Mouse (Mus musculus) intestine, embryonic 16.5 days (tissue): ENCODE measurements around the gene Tbl2. TPM values are rescaled to one million over a fixed set of nuclear protein-coding genes. Genes with fewer than 3 reads are reported as not detected.

ENCODE experiments used
- ATAC-seq: fragments of 200-750 bp; cut with Nextera tagmentation; 2 replicates; pipeline ENCODE4 v1.8.0; 2017; ENCODE audit warnings: moderate TSS enrichment, moderate library complexity
- H3K27ac ChIP-seq: fragments of 300-500 bp; sonication (generic); 2 replicates; pipeline ENCODE4 v1.5.1; 2014; ENCODE audit warnings: mild to moderate bottlenecking, low read length
- H3K27me3 ChIP-seq: fragments of 300-500 bp; sonication (generic); replicated peaks from 2 replicates; pipeline ENCODE4 v1.6.1; 2014; ENCODE audit warnings: low read length, control low read depth, mixed read lengths; ENCODE audit not compliant: control insufficient read depth, insufficient read depth
- H3K36me3 ChIP-seq: fragments of 300-500 bp; sonication (generic); 2 replicates; pipeline ENCODE4 v1.6.1; 2014; ENCODE audit warnings: low read length, control low read depth; ENCODE audit not compliant: control insufficient read depth, insufficient read depth
- H3K4me1 ChIP-seq: fragments of 300-500 bp; sonication (generic); 2 replicates; pipeline ENCODE4 v1.6.1; 2014; ENCODE audit warnings: low read length, control low read depth, mixed read lengths; ENCODE audit not compliant: control insufficient read depth, insufficient read depth
- H3K4me2 ChIP-seq: fragments of 300-500 bp; sonication (generic); 2 replicates; pipeline ENCODE4 v1.6.1; 2014; ENCODE audit warnings: low read depth, low read length, control low read depth
- H3K4me3 ChIP-seq: fragments of 300-500 bp; sonication (generic); 2 replicates; pipeline ENCODE4 v1.5.1; 2014; ENCODE audit warnings: mild to moderate bottlenecking, low read length
- H3K9ac ChIP-seq: fragments of 300-500 bp; sonication (generic); 2 replicates; pipeline ENCODE4 v1.6.1; 2014; ENCODE audit warnings: low read depth, low read length
- H3K9me3 ChIP-seq: fragments of 300-500 bp; sonication (generic); 2 replicates; pipeline ENCODE4 v1.6.1; 2016; ENCODE audit warnings: low read length, control low read depth; ENCODE audit not compliant: control insufficient read depth
- WGBS: fragments of 180-500 bp; shearing (Covaris S2); extraction: QIAGEN DNeasy Blood & Tissue Kit; methylation state at CpG from one replicate; pipeline ENCODE4 v1.1.7; 2014; 5-methylcytosine and 5-hydroxymethylcytosine counted together
- polyA plus RNA-seq: library from polyadenylated mRNA; unstranded; fragments of >200 nt; fragmentation: Nextera tagmentation; extraction: Ambion mirVana; gene quantifications from 2 replicates; pipeline ENCODE4 v1.2.1, GENCODE M21; 2015

Tbl2 gene
- polyA plus RNA-seq, 1 experiment from 2014 or later: 27.4 TPM

GRCm38 (mm10) chr5:135178996-135179395 lies 29.5 kb downstream of the Tbl2 start:
- Histone ChIP-seq H3K4me3 (no peak overlapping the region), H3K9me3 (no peaks in the 10 kb centered on the region), H3K36me3 (peaks cover 22% of the 10 kb centered on the region)

DNA sequence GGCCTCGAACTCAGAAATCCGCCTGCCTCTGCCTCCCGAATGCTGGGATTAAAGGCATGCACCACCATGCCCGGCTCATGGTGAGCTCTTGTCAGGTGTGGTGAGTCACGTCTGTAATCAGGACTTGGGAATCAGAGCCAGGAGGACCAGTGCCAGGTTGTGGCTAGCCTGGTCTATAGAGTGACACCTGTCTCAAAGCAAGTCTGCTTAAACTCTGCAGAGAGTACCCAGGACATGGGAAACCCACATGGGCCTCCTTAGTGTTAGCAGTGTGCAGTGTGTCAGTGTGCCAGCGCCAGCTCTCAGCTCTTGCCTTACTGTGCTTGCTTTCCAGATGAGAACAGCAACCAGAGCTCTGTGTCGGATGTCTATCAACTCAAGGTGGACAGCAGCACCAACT lies 30.2 kb downstream of the Tbl2 start:
- ATAC-seq: no peak
- 91% methylated on average over 6 of the region's 7 CpGs for WGBS
- no peak overlapping the region for H3K9ac ChIP-seq
- H3K4me3 ChIP-seq: no peak overlapping the region
- no peaks in the 10 kb centered on the region for H3K9me3 ChIP-seq
- peaks cover 22% of the 10 kb centered on the region for H3K36me3 ChIP-seq
- peaks cover 6% of the 10 kb centered on the region; the same call in 1 of the 2 replicates for H3K4me1 ChIP-seq
- H3K4me2 ChIP-seq: no peak overlapping the region
- no peaks in the 10 kb centered on the region for H3K27me3 ChIP-seq
- no peak overlapping the region for H3K27ac ChIP-seq

More at GRCm38 (mm10) chr5:135178996-135179395, 29.5 kb downstream of the Tbl2 start:
- Histone ChIP-seq H3K9ac (no peak overlapping the region), H3K27ac (no peak overlapping the region), H3K4me2 (no peak overlapping the region), H3K27me3 (no peaks in the 10 kb centered on the region), H3K4me1 (peaks cover 6% of the 10 kb centered on the region; the same call in 1 of the 2 replicates)
- 87% methylated on average over 4 of the region's 4 CpGs for WGBS
- ATAC-seq: no peak

DNA sequence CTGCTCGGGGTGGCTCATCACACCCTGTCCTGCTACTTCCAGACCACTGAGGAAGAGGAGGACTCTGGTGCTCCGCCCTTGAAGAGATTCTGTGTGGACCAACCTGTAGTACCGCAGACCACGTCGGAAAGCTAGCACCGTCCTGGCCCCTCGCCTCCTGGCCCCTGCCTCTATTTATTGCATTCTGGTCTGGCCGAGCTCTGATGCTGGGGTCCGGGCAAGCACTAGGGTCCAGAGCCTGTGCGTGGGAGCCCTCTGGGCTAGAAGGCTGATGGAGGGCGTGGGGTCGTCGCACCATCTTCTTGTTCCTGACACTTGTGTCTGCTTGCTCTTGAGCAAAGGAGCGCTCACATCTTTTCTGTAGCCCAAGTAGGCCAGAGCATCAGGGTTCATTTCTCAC lies 31.3 kb downstream of the Tbl2 start:
- Histone ChIP-seq H3K4me3 (no peak overlapping the region), H3K27ac (no peak overlapping the region), H3K27me3 (no peaks in the 10 kb centered on the region), H3K9me3 (no peaks in the 10 kb centered on the region), H3K9ac (no peak overlapping the region), H3K4me1 (peaks cover 6% of the 10 kb centered on the region; the same call in 1 of the 2 replicates), H3K4me2 (no peak overlapping the region), H3K36me3 (peaks cover 22% of the 10 kb centered on the region)
- 92% methylated on average over 14 of the region's 14 CpGs for WGBS
- ATAC-seq: no peak

GRCm38 (mm10) chr5:135181776-135182175 lies 32.3 kb downstream of the Tbl2 start:
- Histone ChIP-seq H3K4me3 (no peak overlapping the region), H3K4me1 (peaks cover 6% of the 10 kb centered on the region; the same call in 1 of the 2 replicates), H3K4me2 (no peak overlapping the region), H3K27ac (no peak overlapping the region), H3K27me3 (no peaks in the 10 kb centered on the region), H3K9me3 (no peaks in the 10 kb centered on the region), H3K36me3 (peaks cover 22% of the 10 kb centered on the region), H3K9ac (no peak overlapping the region)
- no peak for ATAC-seq
- WGBS: 83% methylated on average over 6 of the region's 6 CpGs

DNA sequence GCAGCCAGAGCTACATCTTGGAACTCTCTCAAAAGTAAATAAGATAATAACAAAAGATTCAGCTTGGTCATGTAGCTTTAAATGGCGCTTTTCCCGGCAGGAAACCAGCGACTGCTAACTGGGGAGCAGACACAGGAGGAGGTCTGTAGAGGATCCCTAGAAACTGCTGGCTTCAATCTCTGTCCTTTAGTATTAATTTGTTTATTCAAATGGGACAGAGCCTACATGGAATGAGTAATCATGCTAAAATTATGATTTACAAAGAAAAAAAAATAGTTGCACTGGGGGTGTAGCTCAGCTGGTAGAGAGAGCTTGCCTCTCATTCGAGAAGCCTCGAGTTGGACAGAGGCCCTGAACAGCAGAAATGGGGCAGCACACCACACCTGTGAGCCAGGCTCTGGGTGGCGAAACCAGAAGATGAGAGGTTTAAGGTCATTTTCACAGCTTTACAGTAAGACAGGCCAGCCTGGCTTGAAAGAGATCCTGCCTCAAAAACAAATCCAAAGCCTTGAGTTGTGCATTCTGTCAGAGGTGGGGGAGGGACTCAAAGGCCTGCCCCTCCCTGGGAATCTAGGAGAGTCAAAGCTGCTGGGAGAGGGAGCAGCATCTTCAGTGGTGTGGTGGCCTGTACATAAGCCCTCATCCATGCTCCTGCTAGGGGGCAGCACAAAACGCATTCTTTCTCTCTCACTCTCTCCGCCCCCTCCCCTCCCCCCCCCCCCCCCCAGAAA lies 33.8 kb downstream of the Tbl2 start:
- ATAC-seq: no peak
- H3K27ac ChIP-seq: peak overlapping the region; percentile 81
- peaks cover 19% of the 10 kb centered on the region for H3K36me3 ChIP-seq
- 42% methylated on average over 8 of the region's 8 CpGs for WGBS
- peaks cover 6% of the 10 kb centered on the region; the same call in 1 of the 2 replicates for H3K4me1 ChIP-seq
- H3K4me3 ChIP-seq: no peak overlapping the region
- H3K9me3 ChIP-seq: no peaks in the 10 kb centered on the region
- no peak overlapping the region for H3K4me2 ChIP-seq
- H3K9ac ChIP-seq: peak overlapping the region; percentile 14; the same call in 1 of the 2 replicates
- H3K27me3 ChIP-seq: no peaks in the 10 kb centered on the region

- H3K9ac ChIP-seq: no peak overlapping the region
- 92% methylated on average over 3 of the region's 3 CpGs for WGBS
- no peak for ATAC-seq
Measured at GRCm38 (mm10) chr5:135185016-135185415, 35.6 kb downstream of the Tbl2 start.

GRCm38 (mm10) chr5:135185596-135185995 lies 36.1 kb downstream of the Tbl2 start:
- no peaks in the 10 kb centered on the region for H3K9me3 ChIP-seq
- H3K27me3 ChIP-seq: no peaks in the 10 kb centered on the region
- H3K4me3 ChIP-seq: no peak overlapping the region
- no peak overlapping the region for H3K4me2 ChIP-seq
- no peak overlapping the region for H3K27ac ChIP-seq
- no peak for ATAC-seq
- H3K4me1 ChIP-seq: peaks cover 21% of the 10 kb centered on the region
- H3K9ac ChIP-seq: no peak overlapping the region
- peaks cover 9% of the 10 kb centered on the region for H3K36me3 ChIP-seq
- WGBS: 31% methylated on average over 3 of the region's 3 CpGs

More at GRCm38 (mm10) chr5:135185016-135185415, 35.6 kb downstream of the Tbl2 start:
- H3K4me1 ChIP-seq: peaks cover 20% of the 10 kb centered on the region
- peaks cover 14% of the 10 kb centered on the region for H3K36me3 ChIP-seq
- H3K4me3 ChIP-seq: no peak overlapping the region
- no peaks in the 10 kb centered on the region for H3K9me3 ChIP-seq
- no peak overlapping the region for H3K4me2 ChIP-seq
- no peak overlapping the region for H3K27ac ChIP-seq
- H3K27me3 ChIP-seq: no peaks in the 10 kb centered on the region

GRCm38 (mm10) chr5:135186231-135186620 lies 36.8 kb downstream of the Tbl2 start:
- peak overlapping the region; percentile 97 for H3K4me3 ChIP-seq
- H3K9ac ChIP-seq: peak overlapping the region; percentile 98
- ATAC-seq: no peak
- peak overlapping the region; percentile 54 for H3K4me2 ChIP-seq
- H3K36me3 ChIP-seq: 0 out of 2 replicates have a peak, but pooled peaks cover 3% of the 10 kb centered on the region
- peak overlapping the region; percentile 98 for H3K27ac ChIP-seq
- 19% methylated on average over 10 of the region's 10 CpGs for WGBS
- no peaks in the 10 kb centered on the region for H3K27me3 ChIP-seq
- H3K4me1 ChIP-seq: peaks cover 21% of the 10 kb centered on the region
- H3K9me3 ChIP-seq: no peaks in the 10 kb centered on the region

DNA sequence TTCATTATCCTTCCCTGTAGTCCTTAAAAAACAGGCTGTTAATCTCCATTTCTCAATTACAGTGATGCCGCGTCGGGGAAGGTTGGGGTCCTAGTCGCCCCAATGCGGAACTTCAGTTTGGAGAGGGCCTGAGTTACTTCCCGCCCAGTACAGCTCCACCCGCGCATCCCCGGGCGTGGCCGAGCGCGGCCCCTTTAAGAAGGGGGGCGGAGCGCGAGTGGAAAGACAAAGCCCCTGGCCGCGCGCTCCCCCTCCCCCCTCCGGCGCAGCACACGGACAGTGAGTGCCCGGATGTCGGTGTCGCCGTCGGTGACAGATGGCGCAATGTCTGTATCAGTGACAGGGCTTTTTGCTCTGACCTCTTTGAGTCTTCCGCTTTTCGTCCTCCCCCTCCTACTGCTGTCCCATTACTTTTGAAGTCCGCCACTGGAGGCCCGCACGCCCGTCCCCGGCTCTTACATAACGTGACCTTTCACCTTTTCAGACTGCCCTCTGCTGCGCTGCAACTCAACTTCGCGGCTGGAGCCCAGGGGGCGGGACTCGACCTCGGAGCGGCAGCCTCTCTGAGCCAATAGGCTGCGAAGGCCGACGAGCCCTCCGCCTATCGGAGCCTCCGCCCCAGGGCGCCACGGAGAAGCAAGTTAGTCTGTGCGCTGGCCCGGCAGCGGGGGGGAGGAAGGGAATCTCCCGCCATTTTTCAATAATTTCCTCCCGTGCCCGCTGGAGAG lies 37.3 kb downstream of the Tbl2 start, which contains the start of gene Baz1b:
Baz1b (plus strand) TSS at position 644 of the 728 bp plus-strand sequence.
- Histone ChIP-seq H3K36me3 (0 out of 2 replicates have a peak, but pooled peaks cover 2% of the 10 kb centered on the region), H3K4me3 (peak within 1 kb of the TSS; percentile 97), H3K4me2 (peak within 1 kb of the TSS; percentile 70), H3K27me3 (no peaks in the 10 kb centered on the region), H3K27ac (peak within 1 kb of the TSS; percentile 98), H3K4me1 (peaks cover 25% of the 10 kb centered on the region), H3K9me3 (no peaks in the 10 kb centered on the region), H3K9ac (peak within 1 kb of the TSS; percentile 98)
- under 1% methylated on average over 55 of the region's 57 CpGs for WGBS
- peak; percentile 98 for ATAC-seq
